ENCODE assay signal across 13 mouse cellular contexts in the genomic region with DNA sequence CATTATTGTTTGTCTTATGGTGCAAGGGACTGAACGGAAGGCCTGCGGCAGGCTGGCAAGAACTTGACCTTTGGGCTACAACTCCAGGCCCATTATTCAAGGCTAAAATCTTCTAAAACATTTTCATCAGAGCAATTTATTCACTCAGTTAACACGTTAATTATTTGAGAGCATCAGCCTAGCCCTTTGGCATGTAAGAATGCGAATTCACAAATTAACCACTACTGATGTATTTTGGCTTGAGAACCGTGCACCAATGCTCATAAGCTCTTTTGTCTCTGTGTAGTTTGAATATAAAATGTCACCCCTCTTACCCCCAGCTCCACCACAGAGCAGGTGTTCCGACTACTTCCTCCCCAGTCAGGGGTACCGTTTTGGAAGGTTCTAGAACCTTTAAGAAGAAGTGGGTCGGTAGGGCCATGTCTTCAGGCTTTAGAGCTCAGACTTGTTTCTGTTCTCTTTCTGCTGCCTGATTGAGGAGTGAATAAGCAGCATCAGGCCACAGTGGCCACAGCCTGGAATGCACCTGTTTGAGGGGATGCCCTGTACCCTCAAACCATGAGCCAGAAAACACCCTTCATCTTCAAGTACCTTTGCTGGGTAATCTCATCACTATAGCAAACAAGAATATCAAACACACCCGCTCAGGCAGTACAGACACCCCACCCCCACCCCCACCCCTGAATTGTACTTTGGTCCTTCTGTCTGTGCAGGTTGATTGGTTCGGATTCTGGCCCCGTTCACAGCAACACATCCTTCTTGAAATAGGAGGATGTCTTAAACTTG. TPM values are rescaled to one million over a fixed set of nuclear protein-coding genes. Genes with fewer than 3 reads are reported as not detected.
A peak's percentile ranks its signal among the peaks of the same experiment; 100 is the strongest.
DNase-seq lines count a peak whose midpoint lies in the region; ATAC-seq lines count a peak whose summit lies in the region.
"Had no signal": no experiment of that assay in that cellular context is flagged by ENCODE, and none has a peak within 500 bp of the region (broad histone marks: within the 10 kb centered on the region; RNA-seq: fewer than 3 reads in every experiment).

No protein-coding gene starts in this region.

- DNase-seq in midbrain, embryonic 14.5 days, result no peak
- DNase-seq in T-cell, adult 2 months (ENCODE audit: low spot score), result peak; percentile 70
- peak; percentile 26 for DNase-seq in kidney, postnatal 14 days
- DNase-seq in thymus, postnatal 4 days, result peak; percentile 59
- DNase-seq in forebrain, embryonic 11.5 days (ENCODE audit: low spot score), result no peak
- DNase-seq: adrenal gland, postnatal 36 days; heart, adult 18-20 months; liver, embryonic 13.5 days; lung, postnatal 10 days had no signal

- 0 out of 2 replicates have a peak, but pooled peaks cover 2% of the 10 kb centered on the region for H3K36me3 ChIP-seq in midbrain, embryonic 16.5 days (ENCODE audit: control insufficient read depth, insufficient read depth, low read length)
- H3K36me3 ChIP-seq in midbrain, embryonic 14.5 days (ENCODE audit: control insufficient read depth, insufficient read depth, low read length), result no peaks in the 10 kb centered on the region
- no peaks in the 10 kb centered on the region for H3K36me3 ChIP-seq in forebrain, embryonic 11.5 days (ENCODE audit: control insufficient read depth, insufficient read depth, low read length)
- H3K36me3 ChIP-seq: liver, embryonic 13.5 days had no signal

- no peak for ATAC-seq in midbrain, embryonic 16.5 days
- no peak for ATAC-seq in midbrain, embryonic 14.5 days (ENCODE audit: low FRiP score, low TSS enrichment)
- no peak for ATAC-seq in megakaryocyte-erythroid progenitor cell, adult 5-6 weeks (replicated peaks; ENCODE audit: low FRiP score, low TSS enrichment, poor library complexity, severe bottlenecking)
- ATAC-seq in forebrain, embryonic 11.5 days (replicated peaks; ENCODE audit: low FRiP score), result no peak

- H3K4me1 ChIP-seq in midbrain, embryonic 16.5 days (ENCODE audit: control insufficient read depth, insufficient read depth, low read length), result peaks cover 11% of the 10 kb centered on the region
- no peaks in the 10 kb centered on the region for H3K4me1 ChIP-seq in midbrain, embryonic 14.5 days (ENCODE audit: control insufficient read depth, insufficient read depth, low read length)
- no peaks in the 10 kb centered on the region for H3K4me1 ChIP-seq in forebrain, embryonic 11.5 days (replicated peaks; ENCODE audit: control insufficient read depth, insufficient read depth, low read length)

- H3K4me3 ChIP-seq in midbrain, embryonic 16.5 days (ENCODE audit: low read depth, low read length), result no peak overlapping the region
- H3K4me3 ChIP-seq in midbrain, embryonic 14.5 days (replicated peaks; ENCODE audit: low read depth, low read length), result no peak overlapping the region
- no peak overlapping the region for H3K4me3 ChIP-seq in forebrain, embryonic 11.5 days (ENCODE audit: low read depth, low read length)
- H3K4me3 ChIP-seq: liver, embryonic 13.5 days; midbrain, embryonic 10.5 days had no signal

- 82% methylated on average over 11 of the region's 11 CpGs for WGBS in midbrain, embryonic 16.5 days
- 84% methylated on average over 11 of the region's 11 CpGs for WGBS in midbrain, embryonic 14.5 days
- WGBS in forebrain, embryonic 11.5 days, result 81% methylated on average over 11 of the region's 11 CpGs

- H3K27me3 ChIP-seq in midbrain, embryonic 16.5 days (ENCODE audit: control insufficient read depth, insufficient read depth, low read depth, low read length), result no peaks in the 10 kb centered on the region
- H3K27me3 ChIP-seq in midbrain, embryonic 14.5 days (ENCODE audit: control insufficient read depth, insufficient read depth, low read length), result no peaks in the 10 kb centered on the region
- no peaks in the 10 kb centered on the region for H3K27me3 ChIP-seq in forebrain, embryonic 11.5 days (ENCODE audit: control insufficient read depth, insufficient read depth, low read length)
- H3K27me3 ChIP-seq: liver, embryonic 13.5 days had no signal

- no peak overlapping the region for H3K9ac ChIP-seq in midbrain, embryonic 16.5 days (ENCODE audit: low read depth, low read length)
- no peak overlapping the region for H3K9ac ChIP-seq in midbrain, embryonic 14.5 days (replicated peaks; ENCODE audit: low read length)
- no peak overlapping the region for H3K9ac ChIP-seq in forebrain, embryonic 11.5 days (ENCODE audit: low read length)
- H3K9ac ChIP-seq: liver, embryonic 13.5 days had no signal

- H3K4me2 ChIP-seq in midbrain, embryonic 16.5 days (ENCODE audit: low read length), result no peak overlapping the region
- no peak overlapping the region for H3K4me2 ChIP-seq in midbrain, embryonic 14.5 days (ENCODE audit: low read length)
- H3K4me2 ChIP-seq in forebrain, embryonic 11.5 days (ENCODE audit: low read depth, low read length, severe bottlenecking), result no peak overlapping the region
- H3K4me2 ChIP-seq: liver, embryonic 13.5 days had no signal

- H3K27ac ChIP-seq in midbrain, embryonic 16.5 days (ENCODE audit: low read length), result peak overlapping the region; percentile 46
- no peak overlapping the region; the same call in 1 of the 2 replicates for H3K27ac ChIP-seq in midbrain, embryonic 14.5 days (replicated peaks; ENCODE audit: low read depth, low read length)
- no peak overlapping the region for H3K27ac ChIP-seq in forebrain, embryonic 11.5 days (ENCODE audit: low read depth, low read length)
- H3K27ac ChIP-seq: liver, embryonic 13.5 days; midbrain, embryonic 10.5 days; stomach, postnatal 0 days had no signal

- H3K9me3 ChIP-seq in midbrain, embryonic 16.5 days (replicated peaks; ENCODE audit: control insufficient read depth, low read length, poor library complexity, severe bottlenecking), result no peaks in the 10 kb centered on the region
- H3K9me3 ChIP-seq in midbrain, embryonic 14.5 days (ENCODE audit: control insufficient read depth, low read length), result no peaks in the 10 kb centered on the region
- H3K9me3 ChIP-seq in forebrain, embryonic 11.5 days (ENCODE audit: control insufficient read depth, low read length), result no peaks in the 10 kb centered on the region
- H3K9me3 ChIP-seq: liver, embryonic 13.5 days; midbrain, embryonic 10.5 days had no signal

RNA-seq across cellular contexts. Expression of a gene that starts 22.5 kb away (rescaled TPM):
- polyA plus RNA-seq in midbrain, embryonic 16.5 days (2015; fragmentation: Nextera tagmentation; extraction: Ambion mirVana), result 7.5 and 8.3 TPM in 2 replicates
- polyA plus RNA-seq in midbrain, embryonic 14.5 days (2014; fragmentation: Nextera tagmentation; extraction: Ambion mirVana), result 7.5 and 8.4 TPM in 2 replicates
- 1.1 TPM in 1 of 2 replicates, not detected in the other for total RNA-seq in megakaryocyte-erythroid progenitor cell, adult 5-6 weeks (2014; fragmentation: Nextera tagmentation)
- not detected in 2 replicates for total RNA-seq in megakaryocyte-erythroid progenitor cell, adult 5-6 weeks (2017)
- polyA plus RNA-seq in forebrain, embryonic 11.5 days (2014; fragmentation: Nextera tagmentation; extraction: Ambion mirVana), result 2.4 and 3.1 TPM in 2 replicates

Comparison
In these comparisons a context has a peak if more than half of its experiments do, and no peak if none do; other contexts are left out.
1. DNase-seq: peak in T-cell, adult 2 months (single experiment), kidney, postnatal 14 days (single experiment) and thymus, postnatal 4 days (single experiment); none in midbrain, embryonic 14.5 days (single experiment) and forebrain, embryonic 11.5 days (single experiment).